ENCODE assay signal across 14 mouse cellular contexts in genomic region chr19:31953799-31954198, GRCm38 (mm10).
"Had no signal": no experiment of that assay in that cellular context is flagged by ENCODE, and none has a peak within 500 bp of the region (broad histone marks: within the 10 kb centered on the region; RNA-seq: fewer than 3 reads in every experiment).

No protein-coding gene starts in this region.

- H3K4me2 ChIP-seq: lung, embryonic 15.5 days; midbrain, embryonic 11.5 days; midbrain, embryonic 13.5 days; midbrain, embryonic 15.5 days; neural tube, embryonic 12.5 days had no signal

- H3K27me3 ChIP-seq: lung, embryonic 15.5 days; megakaryocyte, embryonic 14.5 days; midbrain, embryonic 13.5 days; midbrain, embryonic 15.5 days; neural tube, embryonic 12.5 days had no signal

- ATAC-seq: liver, postnatal 0 days; lung, postnatal 0 days; midbrain, embryonic 13.5 days; midbrain, embryonic 15.5 days had no signal

- H3K4me1 ChIP-seq: lung, embryonic 15.5 days; midbrain, embryonic 13.5 days; midbrain, embryonic 15.5 days; neural tube, embryonic 12.5 days had no signal

- DNase-seq: liver, postnatal 0 days; lung, adult 2 months; lung, postnatal 4 days; right cerebral cortex, postnatal 14 days; thymus, adult 2 months; thymus, postnatal 25 days; thymus, postnatal 4 days had no signal

- H3K4me3 ChIP-seq: lung, embryonic 15.5 days; megakaryocyte, embryonic 14.5 days; midbrain, embryonic 13.5 days; midbrain, embryonic 15.5 days; neural tube, embryonic 12.5 days had no signal

- H3K36me3 ChIP-seq: lung, embryonic 15.5 days; midbrain, embryonic 13.5 days; midbrain, embryonic 15.5 days; neural tube, embryonic 12.5 days had no signal

- H3K27ac ChIP-seq: lung, embryonic 15.5 days; midbrain, embryonic 13.5 days; midbrain, embryonic 15.5 days; neural tube, embryonic 12.5 days had no signal

- H3K9ac ChIP-seq: liver, postnatal 0 days; lung, embryonic 15.5 days; midbrain, embryonic 13.5 days; midbrain, embryonic 15.5 days; neural tube, embryonic 12.5 days had no signal

- H3K9me3 ChIP-seq: lung, embryonic 15.5 days; megakaryocyte, embryonic 14.5 days; midbrain, embryonic 13.5 days; midbrain, embryonic 15.5 days; neural tube, embryonic 12.5 days had no signal
